Mouse (Mus musculus): Measurements from ENCODE around the gene Mrpl48. TPM values are rescaled to one million over a fixed set of nuclear protein-coding genes. Genes with fewer than 3 reads are reported as not detected.
A peak's percentile ranks its signal among the peaks of the same experiment; 100 is the strongest.

Mrpl48 gene
- polyA plus RNA-seq, 2 experiments: 42.0 to 79.6 TPM

- ATAC-seq (ENCODE audit: low FRiP score, low read depth) (peak; percentile 99), DNase-seq (ENCODE audit: low spot score) (peak; percentile 94)
- H3K27me3 ChIP-seq (ENCODE audit: control insufficient read depth, insufficient read depth, low read length): no peaks in the 10 kb centered on the region
- H3K4me3 ChIP-seq (replicated peaks; ENCODE audit: low read length): peak within 1 kb of the TSS; percentile 53
- peaks cover 15% of the 10 kb centered on the region for H3K36me3 ChIP-seq (ENCODE audit: control insufficient read depth, insufficient read depth, low read length)
- TF ChIP-seq POLR2A (IDR thresholded peaks at IDR 0.05; ENCODE audit: borderline replicate concordance, extremely low read depth, insufficient read depth, insufficient read length): peak; percentile 43; the same call in 1 of the 2 replicates
- under 1% methylated on average over 32 of the region's 33 CpGs for WGBS
- H3K4me1 ChIP-seq (ENCODE audit: control insufficient read depth, insufficient read depth, low read length): peaks cover 7% of the 10 kb centered on the region; the same call in 1 of the 2 replicates
- H3K27ac ChIP-seq (replicated peaks; ENCODE audit: low read depth, low read length): peak within 1 kb of the TSS; percentile 61
- H3K9me3 ChIP-seq (ENCODE audit: control insufficient read depth, low read length): no peaks in the 10 kb centered on the region
- H3K4me2 ChIP-seq (replicated peaks; ENCODE audit: low read depth, low read length, severe bottlenecking): peak within 1 kb of the TSS; percentile 57
- H3K9ac ChIP-seq (ENCODE audit: low read depth, low read length, severe bottlenecking): peak within 1 kb of the TSS; percentile 58
Observed at GRCm38 (mm10) chr7:100536804-100537518, 71.1 kb downstream of the Mrpl48 start, which contains the start of gene Coa4. TSS of gene Coa4 (plus strand) at chr7:100537071.

GRCm38 (mm10) chr7:100535831-100536230 is 72.3 kb downstream of the Mrpl48 start:
- Histone ChIP-seq H3K9ac (ENCODE audit: low read depth, low read length, severe bottlenecking) (no peak overlapping the region), H3K27me3 (ENCODE audit: control insufficient read depth, insufficient read depth, low read length) (no peaks in the 10 kb centered on the region), H3K4me2 (replicated peaks; ENCODE audit: low read depth, low read length, severe bottlenecking) (no peak overlapping the region), H3K9me3 (ENCODE audit: control insufficient read depth, low read length) (no peaks in the 10 kb centered on the region), H3K4me3 (replicated peaks; ENCODE audit: low read length) (no peak overlapping the region), H3K4me1 (ENCODE audit: control insufficient read depth, insufficient read depth, low read length) (peaks cover 7% of the 10 kb centered on the region; the same call in 1 of the 2 replicates), H3K36me3 (ENCODE audit: control insufficient read depth, insufficient read depth, low read length) (peaks cover 15% of the 10 kb centered on the region), H3K27ac (replicated peaks; ENCODE audit: low read depth, low read length) (no peak overlapping the region)
- 83% methylated on average over 2 of the region's 2 CpGs for WGBS
- ATAC-seq (ENCODE audit: low FRiP score, low read depth) (no peak), DNase-seq (ENCODE audit: low spot score) (no peak)
- TF ChIP-seq POLR2A (IDR thresholded peaks at IDR 0.05; ENCODE audit: borderline replicate concordance, extremely low read depth, insufficient read depth, insufficient read length): no peak

- DNase-seq (ENCODE audit: low spot score) (no peak), ATAC-seq (ENCODE audit: low FRiP score, low read depth) (no peak)
- Histone ChIP-seq H3K4me2 (replicated peaks; ENCODE audit: low read depth, low read length, severe bottlenecking) (no peak overlapping the region), H3K9me3 (ENCODE audit: control insufficient read depth, low read length) (no peaks in the 10 kb centered on the region), H3K27ac (replicated peaks; ENCODE audit: low read depth, low read length) (no peak overlapping the region), H3K27me3 (ENCODE audit: control insufficient read depth, insufficient read depth, low read length) (no peaks in the 10 kb centered on the region), H3K36me3 (ENCODE audit: control insufficient read depth, insufficient read depth, low read length) (peaks cover 6% of the 10 kb centered on the region), H3K4me1 (ENCODE audit: control insufficient read depth, insufficient read depth, low read length) (peaks cover 7% of the 10 kb centered on the region; the same call in 1 of the 2 replicates), H3K4me3 (replicated peaks; ENCODE audit: low read length) (no peak overlapping the region), H3K9ac (ENCODE audit: low read depth, low read length, severe bottlenecking) (no peak overlapping the region)
- 88% methylated on average over 3 of the region's 3 CpGs for WGBS
- TF ChIP-seq POLR2A (IDR thresholded peaks at IDR 0.05; ENCODE audit: borderline replicate concordance, extremely low read depth, insufficient read depth, insufficient read length): no peak
Observed at GRCm38 (mm10) chr7:100534216-100534615, 73.9 kb downstream of the Mrpl48 start.

DNA sequence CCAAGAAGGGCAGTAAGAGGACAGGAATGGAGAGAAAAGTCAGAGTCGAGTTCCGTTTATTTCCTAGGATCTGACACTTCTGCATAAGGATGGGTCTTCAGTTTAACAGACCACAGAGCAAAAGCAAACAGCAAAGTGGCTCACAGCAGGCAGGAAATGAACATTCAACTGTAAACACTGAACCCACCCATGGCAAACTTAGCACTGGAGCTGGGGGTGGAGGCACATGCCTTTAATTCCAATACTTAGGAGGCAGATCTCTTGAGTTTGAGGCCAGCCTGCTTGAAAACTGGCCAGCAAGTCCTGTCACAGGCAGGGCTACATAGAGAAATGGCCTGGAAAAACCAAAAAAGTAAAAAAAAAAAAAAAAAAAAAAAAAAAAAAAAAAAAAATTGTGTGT is 74.6 kb downstream of the Mrpl48 start:
- TF ChIP-seq POLR2A (IDR thresholded peaks at IDR 0.05; ENCODE audit: borderline replicate concordance, extremely low read depth, insufficient read depth, insufficient read length): no peak
- peaks cover 7% of the 10 kb centered on the region; the same call in 1 of the 2 replicates for H3K4me1 ChIP-seq (ENCODE audit: control insufficient read depth, insufficient read depth, low read length)
- no peak overlapping the region for H3K9ac ChIP-seq (ENCODE audit: low read depth, low read length, severe bottlenecking)
- WGBS: 72% methylated on average over 2 of the region's 2 CpGs
- H3K4me3 ChIP-seq (replicated peaks; ENCODE audit: low read length): no peak overlapping the region
- H3K9me3 ChIP-seq (ENCODE audit: control insufficient read depth, low read length): no peaks in the 10 kb centered on the region
- no peaks in the 10 kb centered on the region for H3K27me3 ChIP-seq (ENCODE audit: control insufficient read depth, insufficient read depth, low read length)
- no peak for ATAC-seq (ENCODE audit: low FRiP score, low read depth)
- no peak overlapping the region for H3K27ac ChIP-seq (replicated peaks; ENCODE audit: low read depth, low read length)
- H3K4me2 ChIP-seq (replicated peaks; ENCODE audit: low read depth, low read length, severe bottlenecking): no peak overlapping the region
- no peaks in the 10 kb centered on the region; the same call in 1 of the 2 replicates for H3K36me3 ChIP-seq (ENCODE audit: control insufficient read depth, insufficient read depth, low read length)
- no peak for DNase-seq (ENCODE audit: low spot score)

GRCm38 (mm10) chr7:100530766-100531165 is 77.3 kb downstream of the Mrpl48 start:
- Histone ChIP-seq H3K4me1 (ENCODE audit: control insufficient read depth, insufficient read depth, low read length) (no peaks in the 10 kb centered on the region), H3K27ac (replicated peaks; ENCODE audit: low read depth, low read length) (no peak overlapping the region), H3K27me3 (ENCODE audit: control insufficient read depth, insufficient read depth, low read length) (no peaks in the 10 kb centered on the region), H3K9ac (ENCODE audit: low read depth, low read length, severe bottlenecking) (no peak overlapping the region), H3K4me3 (replicated peaks; ENCODE audit: low read length) (no peak overlapping the region), H3K4me2 (replicated peaks; ENCODE audit: low read depth, low read length, severe bottlenecking) (no peak overlapping the region), H3K36me3 (ENCODE audit: control insufficient read depth, insufficient read depth, low read length) (no peaks in the 10 kb centered on the region), H3K9me3 (ENCODE audit: control insufficient read depth, low read length) (no peaks in the 10 kb centered on the region)
- 89% methylated on average over 5 of the region's 5 CpGs for WGBS
- ATAC-seq (ENCODE audit: low FRiP score, low read depth): no peak
- no peak for TF ChIP-seq POLR2A (IDR thresholded peaks at IDR 0.05; ENCODE audit: borderline replicate concordance, extremely low read depth, insufficient read depth, insufficient read length)
- DNase-seq (ENCODE audit: low spot score): no peak

All from limb, embryonic 14.5 days (tissue).